Mouse (Mus musculus) MEL (cell line): ENCODE results near the gene Fam102a.

Source experiments
- CHD2 ChIP-seq: IDR thresholded peaks from 2 replicates; pipeline ENCODE4 v1.6.1; 2011; ENCODE audit warnings: low read length, improper control_type of control experiment
- CTCF ChIP-seq, 3 experiments: IDR thresholded peaks in 2 of 3; conservative IDR thresholded peaks in 1 of 3; 2 replicates each; pipeline ENCODE4 v1.5.1; 2011 to 2012; ENCODE audit warnings: low read length in 3 of 3, low read depth in 2 of 3, mild to moderate bottlenecking in 2 of 3, improper control_type of control experiment in 1 of 3, inconsistent platforms in 1 of 3, mixed read lengths in 1 of 3, moderate library complexity in 1 of 3; ENCODE audit not compliant: control insufficient read depth in 1 of 3, insufficient read depth in 1 of 3, poor library complexity in 1 of 3, severe bottlenecking in 1 of 3
- EP300 ChIP-seq, 2 experiments: IDR thresholded peaks; 2 replicates each; pipeline ENCODE4 v1.6.1; 2011; ENCODE audit warnings: improper control_type of control experiment in 2 of 2, low read length in 2 of 2, low read depth in 1 of 2, mild to moderate bottlenecking in 1 of 2
- HCFC1 ChIP-seq: IDR thresholded peaks from 2 replicates; pipeline ENCODE4 v1.6.1; 2012; ENCODE audit warnings: low read depth, mild to moderate bottlenecking, inconsistent platforms, low read length, improper control_type of control experiment, moderate library complexity
- MAX ChIP-seq: IDR thresholded peaks from 2 replicates; pipeline ENCODE4 v1.6.1; 2011; ENCODE audit warnings: low read length, improper control_type of control experiment
- MAZ ChIP-seq: IDR thresholded peaks from 2 replicates; pipeline ENCODE4 v1.6.1; 2012; ENCODE audit warnings: low read depth, mild to moderate bottlenecking, inconsistent platforms, low read length, improper control_type of control experiment
- POLR2A ChIP-seq, 2 experiments: IDR thresholded peaks; 2 replicates each; pipeline ENCODE4 v1.6.1; 2011 to 2012; ENCODE audit warnings: low read length in 2 of 2, mild to moderate bottlenecking in 2 of 2, control low read depth in 1 of 2, improper control_type of control experiment in 1 of 2, low read depth in 1 of 2, moderate library complexity in 1 of 2; ENCODE audit not compliant: control insufficient read depth in 1 of 2, insufficient read depth in 1 of 2, poor library complexity in 1 of 2
- TAL1 ChIP-seq: IDR thresholded peaks from 2 replicates; pipeline ENCODE4 v1.6.1; 2012; ENCODE audit warnings: mild to moderate bottlenecking, inconsistent platforms, low read length, moderate library complexity, mixed read lengths
- UBTF ChIP-seq: IDR thresholded peaks from 2 replicates; pipeline ENCODE4 v1.6.1; 2012; ENCODE audit warnings: low read depth, mild to moderate bottlenecking, inconsistent platforms, low read length, improper control_type of control experiment, moderate library complexity, borderline replicate concordance; ENCODE audit not compliant: insufficient read depth

DNA sequence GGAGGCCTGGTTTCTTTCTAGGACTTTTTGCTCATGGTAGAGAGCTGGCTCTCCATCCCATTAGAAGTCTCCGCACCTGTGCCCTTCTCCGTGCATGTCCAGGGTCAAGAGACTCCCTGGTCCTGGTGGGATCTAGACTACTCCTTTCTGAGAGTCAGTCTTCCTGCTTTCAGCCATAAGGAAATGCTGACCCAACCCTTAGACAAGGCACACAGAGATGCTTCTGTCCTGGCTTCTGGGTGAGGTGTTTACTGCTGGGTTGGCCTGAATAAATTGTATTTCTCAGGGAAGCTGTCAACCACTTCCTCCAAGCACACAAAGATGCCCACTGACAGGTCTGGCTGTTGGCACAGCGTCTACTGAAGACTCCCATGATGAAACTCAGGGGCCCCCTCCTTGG lies 64.3 kb downstream of the Fam102a start, which contains the start of gene St6galnac6:
- TF ChIP-seq MAX (no peak), UBTF (no peak), POLR2A (IDR thresholded peaks at IDR 0.05; ENCODE audit: control insufficient read depth in 1 of 2, insufficient read depth in 1 of 2, low read depth in 1 of 2, low read length in 2 of 2, poor library complexity in 1 of 2) (no peak), CTCF (IDR thresholded peaks at IDR 0.05 in 2 of 3, conservative IDR thresholded peaks at IDR 0.05 in 1 of 3; ENCODE audit: control insufficient read depth in 1 of 3, insufficient read depth in 1 of 3, low read depth in 2 of 3, low read length in 3 of 3, poor library complexity in 1 of 3, severe bottlenecking in 1 of 3) (no peak), CHD2 (no peak), MAZ (no peak), HCFC1 (no peak), TAL1 (no peak), EP300 (IDR thresholded peaks at IDR 0.05; ENCODE audit: low read depth in 1 of 2, low read length in 2 of 2) (no peak)
